Mouse (Mus musculus): ENCODE results near the gene Ins2.

Gene Ins2

GRCm38 (mm10) chr7:142663931-142664421 lies 79.2 kb downstream of the Ins2 start:
- DNase-seq, result no peak

- no peak for DNase-seq
Measured at GRCm38 (mm10) chr7:142663151-142663550, 80.0 kb downstream of the Ins2 start.

- DNase-seq, result no peak
Measured at GRCm38 (mm10) chr7:142661811-142662210, 81.4 kb downstream of the Ins2 start.

- DNase-seq, result no peak
Measured at GRCm38 (mm10) chr7:142661046-142661445, 82.1 kb downstream of the Ins2 start.

- DNase-seq, result no peak
Measured at GRCm38 (mm10) chr7:142660651-142660945, 82.6 kb downstream of the Ins2 start.

- DNase-seq, result no peak
Measured at GRCm38 (mm10) chr7:142659767-142660650, 83.2 kb downstream of the Ins2 start.

GRCm38 (mm10) chr7:142659181-142659681 lies 84.0 kb downstream of the Ins2 start:
- peak; percentile 62 for DNase-seq

- DNase-seq, result no peak
Measured at GRCm38 (mm10) chr7:142658681-142659180, 84.5 kb downstream of the Ins2 start.

- no peak for DNase-seq
Measured at GRCm38 (mm10) chr7:142657821-142658614, 85.2 kb downstream of the Ins2 start.

- DNase-seq, result peak; percentile 61
Measured at GRCm38 (mm10) chr7:142657341-142657791, 85.8 kb downstream of the Ins2 start.

- DNase-seq, result peak; percentile 54
Measured at GRCm38 (mm10) chr7:142656055-142656454, 87.1 kb downstream of the Ins2 start.

- DNase-seq, result no peak
Measured at GRCm38 (mm10) chr7:142655633-142656032, 87.5 kb downstream of the Ins2 start.

GRCm38 (mm10) chr7:142653726-142654125 lies 89.5 kb downstream of the Ins2 start:
- DNase-seq, result no peak

GRCm38 (mm10) chr7:142646676-142647075 lies 96.5 kb downstream of the Ins2 start:
- no peak for DNase-seq

- DNase-seq, result no peak
Measured at GRCm38 (mm10) chr7:142645045-142645444, 98.1 kb downstream of the Ins2 start.

- no peak for DNase-seq
Measured at GRCm38 (mm10) chr7:142636178-142636577, 107.0 kb downstream of the Ins2 start.

GRCm38 (mm10) chr7:142630691-142631090 lies 112.5 kb downstream of the Ins2 start:
- no peak for DNase-seq

GRCm38 (mm10) chr7:142629806-142630205 lies 113.4 kb downstream of the Ins2 start:
- no peak for DNase-seq

All from liver (tissue).